Mouse (Mus musculus): ENCODE results near the gene Trim75.

DNA sequence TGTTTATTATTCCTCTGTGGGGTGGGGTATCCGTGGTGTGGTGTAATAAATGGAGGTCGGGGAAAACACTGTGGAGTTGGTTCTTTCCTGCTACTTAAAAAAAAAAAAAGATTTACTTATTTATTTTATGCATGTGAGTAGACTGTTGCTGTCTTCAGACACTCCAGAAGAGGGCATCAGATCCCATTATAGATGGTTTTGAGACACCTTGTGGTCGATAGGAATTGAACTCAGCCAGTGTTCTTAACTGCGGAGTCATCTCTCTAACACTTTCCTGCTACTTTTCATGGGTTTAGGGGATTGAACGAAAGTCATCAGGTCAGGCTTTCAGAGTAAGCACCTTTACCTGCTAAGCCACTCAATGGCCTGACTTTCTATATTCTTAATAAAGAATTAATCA is 42.8 kb downstream of the Trim75 start:
- TF ChIP-seq GATA1 (IDR thresholded peaks at IDR 0.05; ENCODE audit: borderline replicate concordance, low read length) (no peak), FLI1 (IDR thresholded peaks at IDR 0.05; ENCODE audit: low read length) (no peak)

Measured in megakaryocyte, embryonic 14.5 days (primary cell).